Mouse (Mus musculus): ENCODE results near the gene Hist1h3e.
"Not testable (repeated sequence)": the region's sequence is repeated elsewhere in the genome, so short reads cannot be mapped to it uniquely, and the experiment has no call there.

The Hist1h3e gene

DNA sequence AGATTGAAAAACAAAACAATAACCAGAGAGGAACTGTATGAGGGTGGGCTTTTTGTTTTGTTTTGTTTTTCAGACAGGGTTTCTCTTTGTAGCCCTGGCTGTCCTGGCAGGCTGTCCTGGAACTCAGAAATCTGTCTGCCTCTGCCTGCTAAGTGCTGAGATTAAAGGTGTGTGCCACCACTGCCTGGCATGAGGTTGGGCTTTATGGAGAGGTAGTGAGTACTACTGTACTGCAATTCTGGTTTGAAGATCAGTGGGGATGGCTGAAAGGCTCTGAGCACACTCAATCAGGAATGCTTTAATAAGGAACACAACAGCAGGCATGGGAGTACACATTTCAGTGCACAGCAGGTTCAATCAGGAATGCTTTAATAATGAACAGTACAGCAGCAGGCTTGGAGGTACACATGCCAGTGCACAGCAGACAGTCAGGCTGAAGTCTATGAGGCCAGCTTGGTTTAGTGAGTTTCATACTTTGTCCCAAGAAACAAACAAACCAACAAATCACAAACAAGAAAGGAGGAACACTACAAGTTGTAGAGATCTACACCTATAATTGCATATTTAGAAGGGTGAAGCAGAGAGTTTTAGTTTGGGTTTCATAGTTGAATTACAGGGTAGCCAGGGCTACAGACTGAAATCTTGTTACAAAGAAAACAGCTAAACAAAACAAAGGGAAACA is 21.4 kb upstream of the Hist1h3e start:
- DNase-seq (ENCODE audit: low spot score in 2 of 2): no peak

DNA sequence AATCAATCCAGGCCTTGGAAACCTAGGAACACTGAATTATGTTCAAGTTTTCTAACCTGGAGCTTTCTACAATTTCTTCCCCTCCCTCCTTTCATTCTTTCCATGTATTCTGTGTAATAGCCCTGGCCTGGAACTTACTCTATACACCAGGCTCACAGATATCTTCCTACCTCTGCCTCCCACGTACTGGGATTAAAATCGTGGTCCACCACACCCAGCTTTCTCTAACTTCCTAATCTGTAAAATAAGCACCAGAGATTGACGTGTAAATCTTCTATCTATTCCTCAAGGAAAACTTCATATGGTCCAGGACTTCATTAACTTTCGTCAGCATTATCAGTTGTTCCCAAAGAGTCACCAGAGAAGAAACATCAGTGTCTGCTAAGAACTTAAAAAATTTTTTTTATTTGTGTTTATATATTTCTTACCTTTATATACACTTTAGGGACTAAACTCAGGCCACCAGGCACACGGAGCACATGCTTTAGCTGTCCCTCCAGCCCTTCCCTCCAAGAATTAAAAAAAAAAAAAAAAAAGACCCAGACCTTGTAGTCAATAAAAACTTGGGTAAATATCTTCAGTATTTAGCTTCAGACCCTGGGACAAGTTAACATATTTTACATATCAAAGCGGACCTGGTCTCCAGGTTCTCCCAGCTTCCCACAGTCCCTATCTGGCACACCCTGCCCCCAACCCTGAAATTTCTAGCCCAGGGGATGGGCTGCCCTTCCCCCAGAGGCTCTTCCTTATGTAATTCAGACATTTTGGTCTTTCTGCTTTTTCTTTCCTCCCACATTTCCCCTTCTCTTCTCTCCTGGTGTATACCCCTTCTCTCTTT is 20.3 kb upstream of the Hist1h3e start:
- no peak for DNase-seq (ENCODE audit: low spot score in 2 of 2)

DNA sequence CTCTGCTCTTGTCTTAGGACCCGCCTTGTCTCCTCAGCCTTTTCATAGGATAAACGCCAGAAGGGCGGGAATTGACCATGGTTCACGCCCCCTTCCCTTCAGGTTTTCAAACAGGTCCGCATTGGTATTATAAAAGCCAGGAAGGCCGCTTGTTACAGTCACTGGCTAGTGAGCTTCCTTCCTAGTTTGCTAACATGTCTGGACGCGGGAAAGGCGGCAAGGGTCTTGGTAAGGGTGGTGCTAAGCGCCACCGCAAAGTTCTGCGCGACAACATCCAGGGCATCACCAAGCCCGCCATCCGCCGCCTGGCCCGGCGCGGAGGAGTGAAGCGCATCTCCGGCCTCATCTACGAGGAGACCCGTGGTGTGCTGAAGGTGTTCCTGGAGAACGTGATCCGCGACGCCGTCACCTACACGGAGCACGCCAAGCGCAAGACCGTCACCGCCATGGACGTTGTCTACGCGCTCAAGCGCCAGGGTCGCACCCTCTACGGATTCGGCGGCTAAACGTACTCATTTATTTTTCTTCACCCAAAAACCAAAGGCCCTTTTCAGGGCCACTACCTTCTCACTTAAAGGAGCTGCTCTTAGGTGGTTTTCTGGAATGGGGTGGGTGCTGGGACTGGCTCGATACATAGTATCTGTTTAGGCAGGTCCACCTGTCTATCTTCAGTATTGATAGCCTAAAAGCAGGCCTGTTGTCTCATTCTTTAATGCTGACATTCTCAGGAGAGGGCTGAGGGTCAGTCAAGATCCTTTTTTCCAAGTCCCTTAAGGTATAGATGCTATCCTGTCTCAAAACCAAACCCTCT is 19.4 kb upstream of the Hist1h3e start, which contains the start of gene Hist1h4d:
Hist1h4d (plus strand) TSS at position 191 of the 811 bp plus-strand sequence.
- peak; percentile 96 for DNase-seq (ENCODE audit: low spot score in 2 of 2)

DNA sequence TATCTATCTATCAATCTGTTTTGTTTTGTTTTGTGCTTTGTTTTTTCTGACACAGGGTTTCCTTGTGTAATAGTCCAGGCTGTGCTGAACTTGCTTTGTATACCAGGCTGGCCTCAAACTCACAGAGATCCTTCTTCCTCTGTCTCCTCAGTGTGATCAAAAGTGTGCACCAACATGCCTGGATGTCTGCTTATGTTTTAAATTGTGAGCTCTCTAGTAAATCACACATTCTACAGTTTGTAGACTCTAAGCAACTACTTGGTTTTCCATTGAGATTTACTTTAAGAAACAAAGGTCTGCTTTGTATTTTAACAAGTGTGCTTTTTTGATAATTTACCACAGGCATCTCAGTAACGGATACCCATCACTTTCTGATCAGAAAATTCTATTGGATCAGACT is 15.7 kb upstream of the Hist1h3e start:
- no peak for DNase-seq (ENCODE audit: low spot score in 2 of 2)

DNA sequence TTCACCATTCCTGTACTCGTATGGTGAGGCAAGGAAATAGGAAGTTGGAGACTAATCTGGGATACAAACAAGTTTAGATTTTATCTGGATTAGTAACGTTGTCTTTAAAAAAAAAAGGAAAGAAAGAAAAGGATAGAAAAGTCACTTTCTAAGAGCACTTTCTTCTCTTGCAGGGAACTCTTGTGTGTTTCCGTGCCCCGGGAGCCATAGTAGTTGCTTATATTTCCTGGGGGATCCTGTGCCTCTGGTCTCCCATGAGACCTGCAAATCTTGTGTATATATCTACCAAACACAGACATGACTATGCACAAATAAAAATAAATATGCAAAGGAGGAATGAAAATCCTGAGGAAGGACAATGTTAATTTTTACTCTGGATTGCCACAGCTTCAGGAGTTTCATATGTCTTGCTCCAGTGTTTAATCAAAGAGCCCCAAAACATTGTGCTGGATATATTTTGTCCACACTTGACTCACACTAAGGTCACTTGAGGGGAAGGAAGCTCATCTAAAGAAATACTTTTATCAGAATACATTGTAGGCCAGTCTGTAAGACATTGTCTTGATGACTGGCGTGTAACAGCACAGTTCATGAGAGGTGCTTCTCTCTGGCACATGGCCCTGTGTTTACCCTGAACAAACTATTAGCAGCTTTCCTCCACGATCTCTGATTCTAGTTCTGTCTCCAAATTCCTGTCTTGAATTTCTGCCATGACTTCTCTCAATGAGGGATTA is 14.9 kb upstream of the Hist1h3e start:
- no peak for DNase-seq (ENCODE audit: low spot score in 2 of 2)

DNA sequence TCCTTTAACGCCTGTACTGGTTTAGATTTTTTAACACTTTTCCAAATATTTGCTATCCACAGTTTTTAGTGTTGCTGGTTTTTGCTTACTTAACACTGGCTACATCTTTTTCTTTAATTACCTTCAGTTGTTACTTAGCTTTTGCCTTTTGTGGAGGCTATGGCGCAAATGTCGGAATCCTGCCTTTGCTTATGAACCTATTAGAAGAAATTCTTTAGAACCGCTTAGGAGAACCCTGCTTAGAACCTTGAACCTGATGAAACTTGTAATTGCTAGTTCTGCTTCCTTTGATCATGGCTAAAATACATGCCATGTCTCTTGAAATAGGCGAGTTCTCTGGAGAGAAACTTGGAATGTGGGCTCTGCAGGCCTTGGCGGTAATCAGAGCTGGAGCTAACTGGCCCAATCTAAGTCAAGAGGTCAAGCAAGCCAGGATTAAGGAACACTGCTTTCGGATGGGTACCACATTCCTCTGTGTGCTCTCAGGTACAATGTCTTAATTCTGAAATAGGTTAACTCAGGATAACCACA is 14.2 kb upstream of the Hist1h3e start:
- no peak for DNase-seq (ENCODE audit: low spot score in 2 of 2)

DNA sequence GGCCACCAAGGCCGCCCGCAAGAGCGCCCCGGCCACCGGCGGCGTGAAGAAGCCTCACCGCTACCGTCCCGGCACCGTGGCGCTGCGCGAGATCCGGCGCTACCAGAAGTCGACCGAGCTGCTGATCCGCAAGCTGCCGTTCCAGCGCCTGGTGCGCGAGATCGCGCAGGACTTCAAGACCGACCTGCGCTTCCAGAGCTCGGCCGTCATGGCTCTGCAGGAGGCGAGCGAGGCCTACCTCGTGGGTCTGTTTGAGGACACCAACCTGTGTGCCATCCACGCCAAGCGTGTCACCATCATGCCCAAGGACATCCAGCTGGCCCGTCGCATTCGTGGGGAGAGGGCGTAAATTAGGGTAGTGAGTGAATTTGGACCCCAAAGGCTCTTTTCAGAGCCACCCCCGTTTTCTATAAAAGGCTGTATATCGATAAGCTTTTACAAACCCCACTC is 13.7 kb upstream of the Hist1h3e start:
- DNase-seq (ENCODE audit: low spot score in 2 of 2): not testable (repeated sequence)

DNA sequence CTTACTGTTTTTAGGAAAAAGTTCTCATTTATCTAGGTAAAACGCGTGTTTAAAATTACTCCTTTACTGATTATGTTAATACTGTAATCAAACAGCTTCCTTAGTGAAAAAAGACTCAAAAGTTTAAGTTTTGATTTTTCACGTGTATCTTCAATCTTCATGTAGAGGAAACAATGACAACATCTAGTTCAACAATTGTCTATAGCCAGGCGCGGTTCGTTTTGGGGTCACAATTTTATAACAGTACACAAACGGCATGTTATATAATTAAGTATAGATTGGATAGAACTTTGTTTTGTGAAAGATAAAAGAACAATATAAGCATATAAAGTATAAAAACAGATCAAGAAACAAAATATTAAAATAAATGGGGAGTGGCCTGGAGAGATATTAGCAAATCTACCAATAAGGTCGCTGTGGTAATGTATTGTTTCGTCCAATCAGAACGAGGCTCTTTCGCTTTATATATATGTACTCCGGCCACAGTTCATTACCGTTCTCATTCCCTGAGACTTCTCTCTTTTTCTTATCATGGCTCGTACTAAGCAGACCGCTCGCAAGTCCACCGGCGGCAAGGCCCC is 13.2 kb upstream of the Hist1h3e start, which contains the start of gene Hist1h3d:
Hist1h3d (plus strand) TSS at position 493 of the 581 bp plus-strand sequence.
- DNase-seq (ENCODE audit: low spot score in 2 of 2): peak in 1 of 2 experiments; percentile 70

DNA sequence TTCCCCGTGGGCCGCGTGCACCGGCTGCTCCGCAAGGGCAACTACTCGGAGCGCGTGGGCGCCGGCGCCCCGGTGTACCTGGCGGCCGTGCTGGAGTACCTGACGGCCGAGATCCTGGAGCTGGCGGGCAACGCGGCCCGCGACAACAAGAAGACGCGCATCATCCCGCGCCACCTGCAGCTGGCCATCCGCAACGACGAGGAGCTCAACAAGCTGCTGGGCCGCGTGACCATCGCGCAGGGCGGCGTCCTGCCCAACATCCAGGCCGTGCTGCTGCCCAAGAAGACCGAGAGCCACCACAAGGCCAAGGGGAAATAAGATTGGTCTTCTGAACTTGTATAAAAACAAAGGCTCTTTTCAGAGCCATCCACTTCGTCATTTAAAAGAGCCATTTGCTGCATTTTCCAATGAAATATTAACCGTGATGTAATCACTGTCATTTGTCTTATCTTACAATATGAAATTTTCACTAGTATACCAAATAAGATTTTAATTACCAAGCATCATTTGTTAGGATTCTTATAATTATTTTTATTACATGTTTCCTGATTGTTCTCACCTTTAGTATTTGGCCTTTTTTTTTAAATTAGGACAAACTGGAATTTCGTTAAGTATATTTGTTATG is 12.5 kb upstream of the Hist1h3e start:
- not testable (repeated sequence) for DNase-seq (ENCODE audit: low spot score in 2 of 2)

DNA sequence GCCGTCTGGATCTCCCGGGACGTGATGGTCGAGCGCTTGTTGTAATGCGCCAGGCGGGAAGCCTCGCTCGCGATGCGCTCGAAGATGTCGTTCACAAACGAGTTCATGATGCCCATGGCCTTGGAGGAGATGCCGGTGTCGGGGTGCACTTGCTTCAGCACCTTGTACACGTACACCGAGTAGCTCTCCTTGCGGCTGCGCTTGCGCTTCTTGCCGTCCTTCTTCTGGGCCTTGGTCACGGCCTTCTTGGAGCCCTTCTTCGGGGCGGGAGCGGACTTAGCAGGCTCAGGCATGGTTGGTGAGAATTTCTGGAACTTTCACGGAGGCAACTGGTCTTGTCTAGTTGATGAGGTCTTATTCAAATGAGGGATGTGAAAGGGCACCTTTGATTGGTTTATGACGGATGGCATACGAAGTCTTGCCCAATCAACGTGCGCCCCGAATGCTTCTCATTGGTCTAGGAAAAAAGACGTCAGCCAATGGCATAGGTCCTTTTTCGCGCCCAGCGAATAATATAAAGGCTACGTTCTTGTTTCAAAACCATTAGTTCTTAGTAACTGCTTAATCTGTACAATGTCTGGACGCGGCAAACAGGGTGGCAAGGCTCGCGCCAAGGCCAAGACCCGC is 11.8 kb upstream of the Hist1h3e start, which contains the start of the genes Hist1h2bf and Hist1h2ad:
Hist1h2bf (minus strand) TSS at position 299 of the 627 bp plus-strand sequence.
Hist1h2ad (plus strand) TSS at position 484 of the 627 bp plus-strand sequence.
- peak; percentile 91 to 92 for DNase-seq (ENCODE audit: low spot score in 2 of 2)

DNA sequence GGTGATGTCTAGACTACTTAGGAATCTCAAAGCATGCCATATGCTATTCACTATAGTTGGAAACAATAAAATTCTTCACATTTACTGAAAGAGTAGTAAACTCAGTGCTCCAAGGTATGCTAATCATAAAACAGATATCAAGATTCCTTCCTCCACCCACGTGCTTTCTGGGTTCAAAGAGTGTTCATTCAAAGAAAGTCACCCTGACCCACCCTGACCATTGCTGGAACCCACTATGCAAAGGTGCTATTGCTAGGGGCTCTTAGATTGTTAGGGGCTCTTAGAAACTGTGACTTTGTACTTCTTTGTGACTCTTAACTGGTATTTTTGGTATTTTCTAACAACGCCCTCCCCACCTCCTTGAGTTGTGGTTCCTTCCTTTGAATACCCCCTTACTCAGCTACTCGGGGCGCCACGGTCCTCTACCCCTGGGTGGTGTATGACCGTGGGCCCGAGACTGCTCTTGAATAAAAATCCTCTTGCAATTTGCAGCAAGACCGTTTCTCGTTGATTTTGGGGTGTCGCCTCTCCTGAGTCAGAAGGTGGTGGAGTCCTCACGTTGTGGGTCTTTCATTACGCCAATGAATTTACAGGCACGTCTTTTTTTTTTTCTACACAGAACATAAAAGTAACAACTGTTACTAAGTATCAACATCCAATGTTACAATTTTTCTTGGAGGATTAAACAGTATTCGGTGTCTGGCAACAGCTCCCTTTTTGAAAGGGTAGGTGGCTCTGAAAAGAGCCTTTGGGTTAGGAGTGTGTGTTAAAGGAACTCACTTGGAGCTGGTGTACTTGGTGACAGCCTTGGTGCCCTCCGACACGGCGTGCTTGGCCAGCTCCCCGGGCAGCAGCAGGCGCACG is 11.1 kb upstream of the Hist1h3e start:
- not testable (repeated sequence) for DNase-seq (ENCODE audit: low spot score in 2 of 2)

DNA sequence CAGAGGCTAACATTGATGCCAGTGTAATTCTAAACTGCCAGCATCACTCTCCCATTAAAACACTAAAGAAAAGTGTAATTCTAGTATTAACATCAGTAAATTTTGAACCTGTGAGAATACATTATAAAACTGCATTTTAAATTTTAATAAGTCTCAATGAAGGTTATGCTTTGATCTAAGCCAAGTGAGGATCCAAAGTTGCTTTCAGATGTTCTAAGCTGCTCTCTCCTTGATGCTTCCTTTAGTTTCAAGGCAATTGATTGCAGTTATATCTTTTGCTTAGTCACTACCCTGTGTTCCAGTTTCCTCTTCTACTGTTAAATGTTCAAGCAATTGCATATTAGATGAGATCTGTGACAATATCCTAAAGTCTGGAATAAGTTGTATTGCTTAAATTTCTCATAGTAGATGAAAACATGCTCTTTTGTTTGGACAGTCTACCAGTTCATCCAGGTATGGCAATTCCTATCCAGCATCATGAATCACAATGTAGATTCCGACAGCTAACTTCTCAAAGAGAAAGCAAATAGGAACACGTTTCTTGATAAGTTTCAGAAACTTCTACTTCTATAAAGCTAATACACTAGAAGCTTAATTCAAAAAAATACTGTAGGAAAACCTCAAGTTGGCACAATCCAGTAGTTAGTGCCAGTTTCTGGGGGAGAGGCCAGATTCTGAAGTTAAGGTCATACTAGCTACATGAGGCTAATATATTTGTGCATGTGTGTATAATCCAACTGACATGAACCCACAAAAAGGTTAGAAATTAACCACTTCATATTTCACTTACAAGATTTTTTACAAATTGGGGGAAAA is 10.3 kb upstream of the Hist1h3e start:
- DNase-seq (ENCODE audit: low spot score in 2 of 2): no peak

DNA sequence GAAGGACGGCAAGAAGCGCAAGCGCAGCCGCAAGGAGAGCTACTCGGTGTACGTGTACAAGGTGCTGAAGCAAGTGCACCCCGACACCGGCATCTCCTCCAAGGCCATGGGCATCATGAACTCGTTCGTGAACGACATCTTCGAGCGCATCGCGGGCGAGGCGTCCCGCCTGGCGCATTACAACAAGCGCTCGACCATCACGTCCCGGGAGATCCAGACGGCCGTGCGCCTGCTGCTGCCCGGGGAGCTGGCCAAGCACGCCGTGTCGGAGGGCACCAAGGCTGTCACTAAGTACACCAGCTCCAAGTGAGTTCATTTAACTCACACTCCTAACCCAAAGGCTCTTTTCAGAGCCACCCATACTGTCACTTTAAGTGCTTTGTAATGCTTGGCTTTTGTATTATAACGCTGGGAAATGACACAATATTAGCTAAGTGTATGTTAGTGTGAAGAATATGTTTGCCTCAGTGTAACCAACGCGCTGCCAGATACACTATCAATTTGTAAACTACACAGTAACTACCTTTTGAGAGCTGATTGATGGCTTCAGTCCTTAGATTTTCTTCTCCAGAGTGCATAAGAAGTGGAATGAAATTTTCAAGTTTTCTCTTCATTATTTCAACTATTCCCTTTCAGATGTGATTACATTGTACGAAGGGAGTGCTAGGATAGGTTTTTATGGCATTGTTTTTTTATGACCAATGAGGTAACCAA is 9.5 kb upstream of the Hist1h3e start:
- DNase-seq (ENCODE audit: low spot score in 2 of 2): not testable (repeated sequence)

DNA sequence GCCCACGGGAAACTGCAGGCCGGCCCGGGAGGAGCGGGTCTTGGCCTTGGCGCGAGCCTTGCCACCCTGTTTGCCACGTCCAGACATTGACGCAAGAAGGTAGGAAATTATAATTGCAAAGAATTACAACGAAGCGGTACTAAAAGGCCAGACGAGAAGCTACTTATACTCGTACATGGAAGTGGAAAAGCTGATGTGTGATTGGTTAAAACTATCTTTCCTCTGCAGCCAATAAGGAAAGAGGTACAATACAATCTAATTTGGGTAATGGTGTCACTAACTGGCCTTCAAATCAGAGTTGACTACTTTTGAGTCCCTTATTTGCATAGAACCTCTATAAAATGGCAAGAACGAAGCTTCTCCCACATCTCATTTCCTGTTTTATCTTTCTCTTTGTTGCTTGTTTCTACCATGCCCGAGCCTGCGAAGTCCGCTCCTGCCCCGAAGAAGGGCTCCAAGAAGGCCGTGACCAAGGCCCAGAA is 8.9 kb upstream of the Hist1h3e start, which contains the start of the genes Hist1h2ae and Hist1h2bg:
Hist1h2ae (minus strand) TSS at position 199 of the 482 bp plus-strand sequence.
Hist1h2bg (plus strand) TSS at position 375 of the 482 bp plus-strand sequence.
- peak; percentile 71 to 75 for DNase-seq (ENCODE audit: low spot score in 2 of 2)

DNA sequence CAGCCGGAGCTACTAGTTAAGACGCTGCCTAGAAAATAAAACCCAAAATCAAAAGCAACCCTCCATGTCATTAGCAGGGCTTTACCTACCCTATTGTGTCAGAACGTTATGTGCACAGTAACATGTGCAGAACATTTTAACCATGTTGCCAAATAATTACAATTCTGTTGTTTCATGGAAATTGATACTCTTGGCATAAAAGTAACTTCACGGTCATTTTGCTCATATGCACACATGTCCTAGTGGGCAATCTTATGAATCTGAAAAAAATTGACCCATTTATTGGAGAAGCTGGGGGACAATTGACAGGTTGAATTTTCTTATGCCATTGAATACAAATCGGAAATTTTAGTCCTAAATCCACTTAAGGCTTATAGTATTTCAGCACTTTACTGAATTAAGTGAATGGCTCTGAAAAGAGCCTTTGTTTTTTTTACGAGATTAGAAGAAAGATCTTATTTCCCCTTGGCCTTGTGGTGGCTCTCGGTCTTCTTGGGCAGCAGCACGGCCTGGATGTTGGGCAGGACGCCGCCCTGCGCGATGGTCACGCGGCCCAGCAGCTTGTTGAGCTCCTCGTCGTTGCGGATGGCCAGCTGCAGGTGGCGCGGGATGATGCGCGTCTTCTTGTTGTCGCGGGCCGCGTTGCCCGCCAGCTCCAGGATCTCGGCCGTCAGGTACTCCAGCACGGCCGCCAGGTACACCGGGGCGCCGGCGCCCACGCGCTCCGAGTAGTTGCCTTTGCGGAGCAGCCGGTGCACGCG is 8.3 kb upstream of the Hist1h3e start:
- DNase-seq (ENCODE audit: low spot score in 2 of 2): not testable (repeated sequence)

DNA sequence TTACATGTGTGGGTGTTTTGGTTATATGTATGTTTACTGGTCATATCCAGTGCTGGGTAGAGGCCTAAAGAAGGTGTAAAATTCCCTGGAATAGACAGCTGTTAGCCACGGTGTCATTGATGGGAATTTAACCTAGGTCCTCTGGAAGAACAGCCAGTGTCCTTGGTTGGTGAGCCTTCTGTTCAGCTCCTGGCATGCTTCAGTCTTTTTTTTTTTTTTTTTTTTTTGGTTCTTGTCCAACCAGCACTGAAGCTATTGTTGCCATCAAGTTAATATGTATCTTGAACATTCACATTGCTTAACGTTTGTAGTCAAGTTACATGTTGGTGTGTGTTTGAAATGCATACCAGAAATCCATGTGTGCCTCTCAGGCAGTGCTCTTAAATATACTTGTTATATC is 2.3 kb upstream of the Hist1h3e start:
- DNase-seq (ENCODE audit: low spot score in 2 of 2): no peak

Data from natural killer cell, adult 2 months (primary cell).